Mouse (Mus musculus) E14TG2a.4 (cell line): ENCODE data around the gene Ubl7.

Experiments
- CTCF ChIP-seq: conservative IDR thresholded peaks from 2 replicates; pipeline ENCODE4 v1.5.1; 2014; ENCODE audit warnings: low read length
- NANOG ChIP-seq: IDR thresholded peaks from 2 replicates; pipeline ENCODE4 v1.6.1; 2014; ENCODE audit warnings: borderline replicate concordance, low read length, mixed read lengths
- POU5F1 ChIP-seq: IDR thresholded peaks from 2 replicates; pipeline ENCODE4 v1.6.1; 2014; ENCODE audit warnings: low read length, borderline replicate concordance

DNA sequence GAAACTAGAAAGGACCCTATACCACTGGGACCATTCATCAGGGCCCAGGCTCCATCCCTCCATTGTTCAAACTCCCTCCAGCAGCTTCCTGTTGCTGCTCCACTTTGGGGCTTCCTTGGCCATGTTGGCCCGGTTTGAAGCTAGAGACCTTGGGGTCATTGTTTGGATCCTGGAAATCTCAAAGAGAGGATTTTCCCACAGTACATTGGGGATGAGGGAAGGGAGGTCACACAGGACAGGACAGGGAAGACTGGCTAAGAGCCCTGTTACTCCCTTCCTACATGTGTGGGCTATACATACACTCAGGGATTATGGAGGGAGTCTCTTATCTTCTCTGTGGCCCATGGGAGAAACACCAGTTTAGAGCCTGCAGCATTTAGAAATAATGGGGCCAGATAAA, 47.8 kb downstream of the Ubl7 start:
- TF ChIP-seq CTCF (no peak), NANOG (no peak), POU5F1 (no peak)
